Mouse (Mus musculus): ENCODE data around the gene Cplx2. TPM values are rescaled to one million over a fixed set of nuclear protein-coding genes. Genes with fewer than 3 reads are reported as not detected.

Cplx2 gene
- polyA plus RNA-seq, 1 experiment from 2014 or later = 12.5 TPM

- WGBS = 90% methylated on average over 7 of the region's 7 CpGs
- no peak for ATAC-seq (ENCODE audit: low FRiP score)
- Histone ChIP-seq H3K36me3 (no peaks in the 10 kb centered on the region), H3K9ac (no peak overlapping the region), H3K27ac (no peak overlapping the region), H3K9me3 (replicated peaks) (no peaks in the 10 kb centered on the region), H3K4me2 (replicated peaks) (no peak overlapping the region), H3K4me1 (peaks cover 9% of the 10 kb centered on the region), H3K4me3 (no peak overlapping the region), H3K27me3 (no peaks in the 10 kb centered on the region)
These were observed 33.6 kb upstream of the Cplx2 start for GRCm38 (mm10) chr13:54337541-54337940.

DNA sequence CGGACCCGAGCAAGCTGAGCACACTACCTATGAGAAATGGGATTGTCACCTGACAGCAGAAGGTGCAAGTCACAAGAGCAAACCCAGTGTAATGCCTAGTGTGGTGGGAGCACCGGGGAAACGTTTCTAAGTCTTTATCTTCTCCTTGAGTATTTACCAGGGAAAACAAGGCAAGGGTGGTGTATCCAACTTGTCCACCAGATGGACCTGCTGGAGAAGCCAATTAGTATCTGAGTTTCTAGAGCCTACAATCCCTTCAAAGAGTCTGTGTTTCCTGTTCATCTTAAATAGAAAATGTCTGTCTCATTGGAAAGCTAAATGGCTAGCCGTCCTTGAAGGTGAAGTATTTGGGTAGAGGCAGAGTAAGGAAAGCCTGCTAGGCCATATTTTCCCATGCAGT is 32.3 kb upstream of the Cplx2 start:
- no peak overlapping the region for H3K4me3 ChIP-seq
- no peak overlapping the region for H3K4me2 ChIP-seq (replicated peaks)
- 82% methylated on average over 5 of the region's 5 CpGs for WGBS
- H3K27ac ChIP-seq = no peak overlapping the region
- no peak for ATAC-seq (ENCODE audit: low FRiP score)
- H3K36me3 ChIP-seq = no peaks in the 10 kb centered on the region
- H3K9ac ChIP-seq = no peak overlapping the region
- no peaks in the 10 kb centered on the region for H3K27me3 ChIP-seq
- 0 out of 2 replicates have a peak, but pooled peaks cover 2% of the 10 kb centered on the region for H3K4me1 ChIP-seq
- no peaks in the 10 kb centered on the region for H3K9me3 ChIP-seq (replicated peaks)

- 48% methylated on average over 15 of the region's 15 CpGs for WGBS
- no peak overlapping the region for H3K4me3 ChIP-seq
These were observed 25.1 kb upstream of the Cplx2 start for GRCm38 (mm10) chr13:54345885-54346647.

DNA sequence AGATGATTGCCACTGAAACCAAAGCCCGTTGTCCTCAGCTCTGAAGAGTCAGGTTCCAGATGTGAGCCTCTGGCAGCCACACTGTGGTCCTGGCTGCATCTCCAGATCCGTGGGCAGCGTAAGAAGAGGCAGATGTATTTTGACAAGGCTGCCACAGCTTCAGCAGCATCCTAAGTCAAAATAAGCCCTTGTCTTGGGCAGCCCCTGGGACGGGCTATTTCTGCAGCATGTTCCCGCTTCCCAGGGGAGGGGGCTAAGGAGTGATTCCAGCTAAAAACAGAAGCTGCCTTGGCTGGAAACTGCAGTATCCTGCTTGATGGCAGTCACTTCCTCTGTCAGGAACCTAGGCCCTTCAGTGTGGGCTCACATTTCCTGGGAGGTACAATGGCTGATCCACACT is 23.1 kb upstream of the Cplx2 start:
- H3K4me3 ChIP-seq = no peak overlapping the region
- no peak overlapping the region for H3K9ac ChIP-seq
- 85% methylated on average over 5 of the region's 5 CpGs for WGBS
- no peak overlapping the region for H3K27ac ChIP-seq
- 0 out of 2 replicates have a peak, but pooled peaks cover 6% of the 10 kb centered on the region for H3K36me3 ChIP-seq
- H3K4me1 ChIP-seq = peaks cover 7% of the 10 kb centered on the region; the same call in 1 of the 2 replicates
- no peaks in the 10 kb centered on the region for H3K27me3 ChIP-seq
- no peak for ATAC-seq (ENCODE audit: low FRiP score)
- H3K4me2 ChIP-seq (replicated peaks) = no peak overlapping the region
- no peaks in the 10 kb centered on the region for H3K9me3 ChIP-seq (replicated peaks)

More at GRCm38 (mm10) chr13:54345885-54346647, 25.1 kb upstream of the Cplx2 start:
- Histone ChIP-seq H3K4me2 (replicated peaks) (no peak overlapping the region), H3K4me1 (peaks cover 7% of the 10 kb centered on the region; the same call in 1 of the 2 replicates), H3K9me3 (replicated peaks) (no peaks in the 10 kb centered on the region), H3K36me3 (0 out of 2 replicates have a peak, but pooled peaks cover 6% of the 10 kb centered on the region), H3K9ac (no peak overlapping the region), H3K27ac (peak overlapping the region; percentile 66), H3K27me3 (no peaks in the 10 kb centered on the region)
- ATAC-seq (ENCODE audit: low FRiP score) = peak; percentile 95

- no peak for ATAC-seq (ENCODE audit: low FRiP score)
- Histone ChIP-seq H3K9ac (no peak overlapping the region), H3K4me2 (replicated peaks) (no peak overlapping the region), H3K4me1 (peaks cover 3% of the 10 kb centered on the region; the same call in 1 of the 2 replicates), H3K27ac (no peak overlapping the region), H3K36me3 (0 out of 2 replicates have a peak, but pooled peaks cover 6% of the 10 kb centered on the region), H3K9me3 (replicated peaks) (no peaks in the 10 kb centered on the region), H3K27me3 (no peaks in the 10 kb centered on the region), H3K4me3 (no peak overlapping the region)
- 80% methylated on average over 10 of the region's 10 CpGs for WGBS
These were observed 21.9 kb upstream of the Cplx2 start for GRCm38 (mm10) chr13:54349126-54349759.

DNA sequence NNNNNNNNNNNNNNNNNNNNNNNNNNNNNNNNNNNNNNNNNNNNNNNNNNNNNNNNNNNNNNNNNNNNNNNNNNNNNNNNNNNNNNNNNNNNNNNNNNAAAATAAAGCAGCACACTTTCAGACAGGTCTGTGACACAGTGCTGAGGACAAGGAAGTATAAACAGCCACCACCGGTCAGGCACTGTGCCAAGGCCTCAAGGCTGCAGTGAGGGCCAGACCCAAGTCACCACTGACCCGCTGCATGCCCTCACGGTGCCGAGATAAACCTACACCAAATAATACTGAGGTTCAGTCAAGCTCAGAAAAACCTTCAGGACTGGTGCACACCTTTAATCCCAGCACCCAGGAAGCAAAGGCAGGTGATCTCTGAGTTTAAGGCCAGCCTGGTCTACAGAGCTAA is 13.7 kb upstream of the Cplx2 start:
- ATAC-seq (ENCODE audit: low FRiP score) = no peak
- Histone ChIP-seq H3K9ac (no peak overlapping the region), H3K36me3 (no peaks in the 10 kb centered on the region), H3K27me3 (no peaks in the 10 kb centered on the region), H3K27ac (no peak overlapping the region), H3K4me1 (0 out of 2 replicates have a peak, but pooled peaks cover 2% of the 10 kb centered on the region), H3K9me3 (replicated peaks) (no peaks in the 10 kb centered on the region), H3K4me2 (replicated peaks) (no peak overlapping the region), H3K4me3 (no peak overlapping the region)
- 79% methylated on average over 4 of the region's 4 CpGs for WGBS

GRCm38 (mm10) chr13:54359181-54359580 is 12.0 kb upstream of the Cplx2 start:
- ATAC-seq (ENCODE audit: low FRiP score) = no peak
- Histone ChIP-seq H3K9ac (no peak overlapping the region), H3K27ac (no peak overlapping the region), H3K27me3 (no peaks in the 10 kb centered on the region), H3K4me2 (replicated peaks) (no peak overlapping the region), H3K4me3 (no peak overlapping the region), H3K9me3 (replicated peaks) (no peaks in the 10 kb centered on the region), H3K36me3 (no peaks in the 10 kb centered on the region), H3K4me1 (0 out of 2 replicates have a peak, but pooled peaks cover 2% of the 10 kb centered on the region)
- WGBS = 92% methylated on average over 6 of the region's 6 CpGs

- 86% methylated on average over 7 of the region's 7 CpGs for whole genome bisulfite sequencing
- H3K4me1 ChIP-seq = no peaks in the 10 kb centered on the region
- H3K27ac ChIP-seq = no peak overlapping the region
- H3K4me3 ChIP-seq = no peak overlapping the region
- H3K9ac ChIP-seq = no peak overlapping the region
- ATAC-seq (ENCODE audit: low FRiP score) = no peak
- no peaks in the 10 kb centered on the region for H3K9me3 ChIP-seq (replicated peaks)
- H3K27me3 ChIP-seq = peaks cover under 1% of the 10 kb centered on the region
- no peaks in the 10 kb centered on the region for H3K36me3 ChIP-seq
- H3K4me2 ChIP-seq (replicated peaks) = no peak overlapping the region
These were observed 6.5 kb upstream of the Cplx2 start for GRCm38 (mm10) chr13:54364686-54365085.

DNA sequence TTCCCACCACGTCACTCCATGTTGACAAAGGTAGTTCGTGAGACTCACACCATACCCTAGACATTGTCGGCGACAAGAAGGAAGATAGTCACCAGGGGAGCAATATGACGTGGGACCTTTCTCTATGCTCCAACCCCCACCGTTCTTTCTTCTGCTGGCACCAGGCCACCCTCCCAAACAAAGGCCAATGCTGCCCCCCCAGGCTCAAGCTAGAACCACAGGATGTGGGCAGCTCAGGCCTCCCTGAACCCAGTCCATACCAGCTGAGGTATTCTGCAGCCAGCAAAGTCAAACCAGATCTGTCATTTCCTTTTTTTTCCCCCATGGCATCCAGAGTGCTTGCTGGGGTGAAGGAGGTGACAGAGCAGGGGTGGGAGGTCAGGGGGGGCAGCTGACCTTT is 3.4 kb upstream of the Cplx2 start:
- Histone ChIP-seq H3K27ac (no peak overlapping the region), H3K4me3 (no peak overlapping the region), H3K4me1 (peaks cover 27% of the 10 kb centered on the region), H3K36me3 (no peaks in the 10 kb centered on the region), H3K27me3 (peaks cover 13% of the 10 kb centered on the region), H3K9me3 (replicated peaks) (no peaks in the 10 kb centered on the region), H3K4me2 (replicated peaks) (no peak overlapping the region), H3K9ac (no peak overlapping the region)
- no peak for ATAC-seq (ENCODE audit: low FRiP score)
- 72% methylated on average over 6 of the region's 6 CpGs for WGBS

- H3K9ac ChIP-seq = no peak overlapping the region
- H3K4me3 ChIP-seq = no peak overlapping the region
- H3K27me3 ChIP-seq = peaks cover 13% of the 10 kb centered on the region
- no peak overlapping the region for H3K27ac ChIP-seq
- H3K4me2 ChIP-seq (replicated peaks) = no peak overlapping the region
- no peaks in the 10 kb centered on the region for H3K36me3 ChIP-seq
- H3K9me3 ChIP-seq (replicated peaks) = no peaks in the 10 kb centered on the region
- no peak for ATAC-seq (ENCODE audit: low FRiP score)
- 71% methylated on average over 9 of the region's 9 CpGs for WGBS
- H3K4me1 ChIP-seq = peaks cover 27% of the 10 kb centered on the region
These were observed 3.0 kb upstream of the Cplx2 start for GRCm38 (mm10) chr13:54368181-54368580.

DNA sequence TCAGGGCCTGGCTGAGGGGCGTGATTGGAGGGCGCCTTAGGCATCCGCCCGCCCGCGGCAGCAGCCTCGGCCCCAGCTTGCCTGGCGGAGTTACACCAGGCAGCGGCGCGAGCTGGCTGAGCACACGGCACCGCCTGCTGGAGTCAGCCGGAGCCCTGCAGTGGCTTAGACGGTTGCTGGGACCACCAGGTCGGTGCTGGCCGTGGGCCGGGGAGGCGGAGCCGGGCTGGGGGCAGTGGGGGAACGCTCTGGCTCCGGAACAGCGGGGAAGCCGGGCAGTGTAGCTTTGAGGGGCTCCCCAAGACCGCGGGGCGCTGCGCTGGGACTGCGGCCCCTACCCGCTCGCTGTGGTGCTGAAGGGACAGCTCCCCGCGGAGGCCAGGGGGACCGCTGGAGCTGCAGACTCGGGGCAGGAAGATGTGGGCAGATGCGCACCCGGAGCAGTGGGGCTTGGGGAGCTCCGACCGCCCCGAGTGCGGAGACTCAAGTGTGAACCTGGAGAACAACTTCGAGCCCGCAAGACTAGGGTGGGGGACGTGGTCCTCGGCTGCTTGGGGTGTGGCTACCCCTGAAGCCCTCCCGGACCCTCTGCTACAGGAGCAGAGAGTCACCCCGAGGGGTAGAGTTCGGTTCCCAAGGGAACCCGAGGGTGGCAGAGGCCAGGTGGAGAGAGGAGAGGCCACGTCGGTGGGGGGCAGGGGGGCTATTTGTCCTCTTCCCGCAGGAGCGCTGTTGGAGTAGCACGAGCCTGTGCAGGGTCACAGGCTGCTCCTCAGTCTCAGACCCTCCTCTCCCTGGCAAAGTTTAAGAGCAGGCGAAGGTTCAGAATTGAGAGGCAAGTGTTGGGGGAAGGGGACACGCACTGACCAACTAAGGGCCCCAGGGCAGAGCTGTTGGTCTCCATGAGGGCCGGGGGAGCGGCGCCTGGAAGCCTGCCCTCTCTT is 510 bp downstream of the Cplx2 start:
- peak overlapping the region; percentile 81 for H3K27ac ChIP-seq
- H3K4me2 ChIP-seq (replicated peaks) = peak overlapping the region; percentile 71
- H3K27me3 ChIP-seq = peaks cover 16% of the 10 kb centered on the region
- WGBS = under 1% methylated on average over 58 of the region's 59 CpGs
- H3K9me3 ChIP-seq (replicated peaks) = no peaks in the 10 kb centered on the region
- H3K4me3 ChIP-seq = peak overlapping the region; percentile 47
- H3K9ac ChIP-seq = peak overlapping the region; percentile 59
- no peaks in the 10 kb centered on the region for H3K36me3 ChIP-seq
- ATAC-seq (ENCODE audit: low FRiP score) = peak; percentile 73
- peaks cover 35% of the 10 kb centered on the region for H3K4me1 ChIP-seq

- H3K27ac ChIP-seq = no peak overlapping the region
- H3K27me3 ChIP-seq = peaks cover 16% of the 10 kb centered on the region
- peak; percentile 34; the same call in 1 of the 2 replicates for ATAC-seq (ENCODE audit: low FRiP score)
- H3K4me2 ChIP-seq (replicated peaks) = peak overlapping the region; percentile 71
- peak overlapping the region; percentile 47 for H3K4me3 ChIP-seq
- peaks cover 35% of the 10 kb centered on the region for H3K4me1 ChIP-seq
- no peaks in the 10 kb centered on the region for H3K9me3 ChIP-seq (replicated peaks)
- under 1% methylated on average over 13 of the region's 16 CpGs for WGBS
- H3K36me3 ChIP-seq = no peaks in the 10 kb centered on the region
- H3K9ac ChIP-seq = no peak overlapping the region
These were observed 1.5 kb downstream of the Cplx2 start for GRCm38 (mm10) chr13:54372665-54373064.
